Mouse (Mus musculus): ENCODE results near the gene Rdh7.
"Not testable (repeated sequence)": the region's sequence is repeated elsewhere in the genome, so short reads cannot be mapped to it uniquely, and the experiment has no call there.

Gene Rdh7

DNA sequence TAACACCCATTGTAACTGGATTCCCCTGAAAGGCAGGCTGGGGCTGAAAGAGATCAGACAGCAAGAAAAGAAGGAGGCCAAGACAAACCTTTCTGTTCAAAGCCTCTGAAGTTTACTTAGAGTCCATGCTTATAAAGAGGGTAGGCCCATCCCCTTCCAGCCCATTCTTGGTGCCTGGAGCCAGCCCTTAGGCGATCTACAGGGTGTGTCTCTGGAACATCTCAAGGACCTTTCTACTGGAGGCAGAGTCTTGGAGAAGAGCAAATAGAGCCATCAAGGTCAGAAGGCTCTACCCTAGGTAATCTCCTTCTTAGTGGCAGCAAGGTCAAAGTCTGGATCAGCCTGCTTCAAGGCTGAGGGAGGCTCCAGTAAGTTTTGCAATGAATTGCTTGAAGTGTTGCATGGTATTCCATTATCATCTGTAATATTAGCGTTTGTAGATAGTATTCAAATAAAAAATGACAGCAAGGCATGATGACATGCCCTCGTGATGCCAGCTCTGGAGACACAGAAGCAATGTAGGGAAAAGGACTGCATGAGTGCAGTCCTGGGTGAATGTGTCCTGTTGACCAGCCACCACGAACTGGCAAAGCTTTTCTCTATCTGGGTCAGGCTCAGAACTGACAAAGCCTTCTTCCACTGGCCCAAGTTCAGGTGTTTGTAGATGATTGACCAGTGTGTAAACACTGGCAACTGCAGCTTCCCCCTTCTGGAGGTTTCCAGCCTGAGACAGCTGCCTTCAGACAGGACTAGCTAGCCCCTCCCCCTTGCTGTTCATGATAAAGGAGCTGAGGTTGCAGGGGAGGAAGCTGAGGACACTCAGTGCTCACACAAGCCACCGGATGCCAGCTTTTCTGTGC, 4.8 kb upstream of the Rdh7 start:
- DNase-seq (ENCODE audit: extremely low spot score, low spot score): not testable (repeated sequence)

GRCm38 (mm10) chr10:127891481-127891880, 2.9 kb upstream of the Rdh7 start:
- DNase-seq (ENCODE audit: extremely low spot score, low spot score): no peak

GRCm38 (mm10) chr10:127886971-127887370, 1.6 kb downstream of the Rdh7 start:
- DNase-seq (ENCODE audit: extremely low spot score, low spot score): no peak

DNA sequence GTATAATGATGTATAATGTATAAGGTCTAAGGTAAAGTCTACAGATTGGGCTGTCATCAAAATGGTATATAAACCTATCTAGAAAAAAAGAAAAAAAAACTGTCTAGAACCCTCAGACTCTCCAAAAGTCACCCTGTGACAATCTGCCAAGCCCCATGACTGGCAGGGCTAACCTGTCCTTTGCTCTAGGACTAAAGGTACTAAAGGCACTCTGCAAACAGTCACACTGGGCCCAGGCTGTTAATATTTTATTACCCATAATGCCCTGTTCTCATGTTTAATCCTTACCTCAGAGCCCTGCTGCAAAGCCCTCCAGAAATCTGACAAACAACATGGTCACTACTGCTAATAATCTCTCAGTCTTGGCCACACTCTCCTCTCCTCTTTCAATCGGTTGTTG, 2.1 kb downstream of the Rdh7 start:
- no peak for DNase-seq (ENCODE audit: extremely low spot score, low spot score)

DNA sequence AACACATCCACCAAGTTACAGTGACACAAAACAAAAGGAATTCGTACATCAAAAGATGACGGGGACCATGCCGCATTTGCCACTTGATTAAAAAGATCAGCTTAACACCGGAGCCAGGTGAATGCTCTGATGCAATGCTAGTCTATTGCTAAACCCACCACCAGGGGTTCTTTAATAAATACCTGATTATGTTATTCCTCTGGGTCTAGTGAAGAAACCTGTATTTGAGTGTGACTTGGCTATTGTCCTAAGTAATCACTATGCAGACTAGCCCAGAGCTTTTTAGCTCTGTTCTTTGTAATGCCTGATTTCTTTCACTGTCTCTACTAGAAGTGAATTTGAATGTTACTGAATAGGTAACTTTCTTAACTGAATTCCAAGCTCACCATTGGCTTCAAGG, 7.6 kb downstream of the Rdh7 start:
- DNase-seq (ENCODE audit: extremely low spot score, low spot score): no peak

- DNase-seq (ENCODE audit: extremely low spot score, low spot score): no peak
These were observed 9.4 kb downstream of the Rdh7 start for GRCm38 (mm10) chr10:127879155-127879688.

DNA sequence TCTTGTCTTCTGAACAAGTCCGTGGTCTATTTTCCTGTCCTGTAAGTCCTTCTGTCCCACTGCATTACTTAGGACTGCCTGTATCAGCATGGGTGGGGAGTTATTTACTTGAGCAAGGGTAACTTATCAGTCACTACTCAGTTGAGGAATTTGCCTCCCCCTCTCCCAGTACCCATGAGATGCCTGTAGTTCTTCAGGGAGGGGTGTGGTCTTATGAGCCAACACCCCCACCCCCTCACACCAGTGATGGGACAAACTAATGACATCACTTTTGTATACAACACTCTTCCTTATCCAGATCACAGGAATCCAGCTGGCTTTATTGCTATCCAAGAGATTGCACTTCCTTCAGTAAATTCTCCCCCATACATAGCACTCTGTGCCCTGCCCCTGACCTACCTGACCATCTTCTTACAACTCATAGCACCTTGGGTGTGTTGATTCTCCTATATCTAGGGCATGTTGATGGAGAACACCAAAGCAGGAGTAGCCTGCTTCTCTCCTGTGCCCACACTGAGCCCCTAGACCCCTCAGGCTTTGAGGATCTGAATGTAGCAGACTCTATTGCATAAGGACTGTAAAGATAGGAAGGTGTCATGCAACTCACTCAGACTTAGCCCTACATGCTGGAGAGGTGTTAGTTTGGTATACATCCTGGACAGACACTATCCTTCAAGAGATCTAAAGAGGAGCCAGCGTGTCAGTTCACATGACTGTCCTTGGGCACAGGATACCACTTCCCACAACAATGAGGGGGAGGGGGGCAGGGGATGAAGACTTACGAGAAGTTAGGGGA, 10.2 kb downstream of the Rdh7 start:
- no peak for DNase-seq (ENCODE audit: extremely low spot score, low spot score)

DNA sequence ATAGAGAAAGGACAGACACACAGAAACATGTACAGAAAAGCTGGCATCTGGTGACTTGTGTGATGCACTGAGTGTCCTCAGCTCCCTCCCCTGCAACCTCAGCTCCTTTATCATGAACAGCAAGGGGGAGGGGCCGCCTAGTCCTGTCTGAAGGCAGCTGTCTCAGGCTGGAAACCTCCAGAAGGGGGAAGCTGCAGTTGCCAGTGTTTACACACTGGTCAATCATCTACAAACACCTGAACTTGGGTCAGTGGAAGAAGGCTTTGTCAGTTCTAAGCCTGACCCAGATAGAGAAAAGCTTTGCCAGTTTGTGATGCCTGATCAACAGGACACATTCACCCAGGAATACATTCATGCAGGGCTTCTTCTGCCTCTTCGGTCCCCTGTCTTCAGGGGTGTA, 10.9 kb downstream of the Rdh7 start:
- no peak for DNase-seq (ENCODE audit: extremely low spot score, low spot score)

- DNase-seq (ENCODE audit: extremely low spot score, low spot score): no peak
These were observed 16.1 kb downstream of the Rdh7 start for GRCm38 (mm10) chr10:127872484-127872883.

- no peak for DNase-seq (ENCODE audit: extremely low spot score, low spot score)
These were observed 22.4 kb downstream of the Rdh7 start, which contains the start of gene Rdh16f2 for GRCm38 (mm10) chr10:127866232-127866631. Gene Rdh16f2, plus strand, starts transcription at chr10:127866474.

DNA sequence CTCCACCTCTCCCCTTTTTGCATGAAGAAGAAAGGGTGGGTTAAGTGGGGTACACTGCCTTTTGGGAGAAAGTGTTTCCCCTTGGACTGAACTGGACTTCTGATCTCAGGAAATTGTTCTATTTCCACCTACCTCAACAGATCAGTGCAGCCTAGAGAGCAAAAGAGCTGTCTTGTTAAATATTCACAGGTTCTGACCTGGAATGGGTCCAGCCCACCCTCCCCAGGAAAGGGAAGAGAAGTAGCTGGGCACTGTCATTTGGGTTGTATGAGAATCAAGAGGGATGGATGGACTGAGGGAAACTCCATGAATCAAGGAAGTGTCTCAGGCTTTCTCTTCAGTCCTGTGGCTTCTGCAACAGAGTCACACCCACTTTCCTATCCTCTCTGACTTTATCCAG, 23.7 kb downstream of the Rdh7 start:
- no peak for DNase-seq (ENCODE audit: extremely low spot score, low spot score)

DNA sequence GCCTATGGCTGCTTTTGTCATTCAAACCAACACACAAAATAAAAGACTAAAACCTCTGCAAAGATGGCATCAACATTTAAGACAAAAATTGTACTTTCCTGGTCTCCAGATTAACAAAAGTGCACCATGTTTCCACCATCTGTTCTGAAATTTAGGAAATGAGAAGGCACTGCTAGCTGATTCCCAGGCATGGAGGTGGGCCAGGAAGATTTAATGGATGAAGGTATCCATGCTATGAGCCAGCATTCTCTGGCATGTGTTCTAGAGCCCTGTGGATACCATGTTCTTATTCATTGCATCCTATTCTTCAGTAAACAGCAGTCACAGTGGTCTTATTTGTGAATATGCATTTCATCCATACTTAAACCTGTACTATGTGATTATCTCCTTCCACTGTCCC, 32.2 kb downstream of the Rdh7 start:
- DNase-seq (ENCODE audit: extremely low spot score, low spot score): no peak

GRCm38 (mm10) chr10:127849628-127850027, 39.0 kb downstream of the Rdh7 start, which contains the start of gene Rdh19:
Gene Rdh19, plus strand, starts transcription at chr10:127849928.
- no peak for DNase-seq (ENCODE audit: extremely low spot score, low spot score)

DNA sequence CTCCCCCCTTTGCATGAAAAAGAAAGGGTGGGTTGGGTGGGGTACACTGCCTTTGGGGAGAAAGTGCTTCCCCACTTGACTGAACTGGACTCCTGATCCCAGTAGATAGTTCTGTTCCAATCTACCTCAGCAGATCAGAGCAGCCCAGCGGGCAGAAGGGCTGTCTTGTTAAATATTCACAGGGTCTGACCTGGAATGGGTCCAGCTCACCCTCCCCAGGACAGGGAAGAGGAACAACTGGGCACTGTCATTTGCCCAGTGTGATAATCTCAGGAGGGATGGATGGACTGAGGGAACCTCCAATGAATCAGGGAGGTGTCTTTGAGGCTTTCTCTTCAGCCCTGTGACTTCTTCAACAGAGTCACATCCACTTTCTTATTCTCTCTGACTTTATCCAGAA, 40.5 kb downstream of the Rdh7 start:
- no peak for DNase-seq (ENCODE audit: extremely low spot score, low spot score)

GRCm38 (mm10) chr10:127845945-127846344, 42.7 kb downstream of the Rdh7 start:
- DNase-seq (ENCODE audit: extremely low spot score, low spot score): not testable (repeated sequence)

DNA sequence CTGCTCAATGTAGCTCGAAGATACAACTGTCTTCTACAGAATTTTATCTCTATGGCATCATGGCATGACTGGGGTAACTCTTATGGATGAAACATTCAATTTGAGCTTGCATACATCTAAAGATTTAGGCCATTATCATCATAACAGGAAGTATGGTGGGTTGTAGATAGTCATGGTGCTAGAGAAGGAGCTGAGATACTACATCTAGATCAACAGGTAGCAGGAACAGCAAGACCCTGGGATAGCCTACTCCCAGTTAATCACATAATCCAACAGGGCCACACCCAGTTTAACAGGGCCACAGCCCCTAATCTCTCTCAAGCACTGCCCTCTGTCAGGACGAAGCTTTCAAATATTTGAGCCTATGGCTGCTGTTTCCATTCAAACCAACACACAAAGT, 47.8 kb downstream of the Rdh7 start:
- no peak for DNase-seq (ENCODE audit: extremely low spot score, low spot score)

DNA sequence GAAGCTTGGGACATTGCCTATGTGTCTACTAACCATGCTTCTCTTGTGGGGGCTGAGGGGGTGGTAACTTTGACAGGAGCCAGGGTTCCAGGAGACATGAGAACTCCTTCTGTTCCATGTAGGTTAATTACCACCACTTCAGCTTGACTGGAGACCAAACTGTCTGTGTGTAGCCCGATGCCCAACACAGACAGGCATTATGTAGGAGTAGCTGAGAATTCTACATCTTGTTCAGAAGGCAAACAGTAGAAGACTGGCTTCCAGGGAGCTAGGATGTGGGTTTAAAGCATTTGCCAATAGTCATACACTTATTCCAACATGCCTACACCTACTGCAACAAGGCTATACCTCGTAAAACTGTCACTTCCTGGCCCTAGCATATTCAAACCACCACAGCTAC, 50.1 kb downstream of the Rdh7 start:
- DNase-seq (ENCODE audit: extremely low spot score, low spot score): no peak

DNA sequence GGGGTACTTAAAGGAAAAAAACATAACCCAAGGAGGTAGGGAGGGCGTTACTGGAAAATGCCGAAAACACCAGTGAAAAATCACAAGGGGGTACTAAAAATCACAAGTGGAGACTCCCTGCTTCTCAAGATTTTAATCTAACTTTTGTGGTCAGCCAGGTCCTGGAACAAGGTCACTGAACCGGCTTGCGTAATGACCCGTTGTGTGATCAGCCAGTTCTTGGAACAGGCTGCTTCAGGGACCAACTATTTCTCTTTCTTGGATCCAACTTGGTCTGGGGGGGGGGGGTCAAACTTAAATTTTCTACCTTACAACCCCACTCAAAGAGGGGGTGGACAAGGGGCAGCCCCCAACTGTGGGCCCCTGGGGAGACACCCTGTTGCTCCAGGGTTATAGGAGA, 50.8 kb downstream of the Rdh7 start:
- DNase-seq (ENCODE audit: extremely low spot score, low spot score): not testable (repeated sequence)

DNA sequence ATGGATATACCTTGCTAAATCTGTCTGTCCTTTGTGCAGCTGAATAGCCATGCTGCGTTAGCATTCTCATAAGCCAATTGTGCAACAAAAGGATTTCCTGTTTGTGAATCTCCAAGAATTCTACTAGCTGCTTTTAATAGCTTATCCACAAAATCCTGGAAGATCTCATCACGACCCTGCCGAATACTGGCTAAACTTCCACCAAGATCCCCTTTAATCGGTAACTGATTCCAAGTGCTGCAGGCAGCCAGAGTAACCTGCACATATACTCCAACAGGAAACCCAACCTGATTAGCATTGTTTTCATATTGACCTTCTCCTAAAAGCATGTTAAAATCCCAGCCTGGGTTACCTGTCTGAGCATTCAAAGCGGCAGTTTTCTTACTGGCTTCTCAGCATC, 53.3 kb downstream of the Rdh7 start:
- DNase-seq (ENCODE audit: extremely low spot score, low spot score): no peak

DNA sequence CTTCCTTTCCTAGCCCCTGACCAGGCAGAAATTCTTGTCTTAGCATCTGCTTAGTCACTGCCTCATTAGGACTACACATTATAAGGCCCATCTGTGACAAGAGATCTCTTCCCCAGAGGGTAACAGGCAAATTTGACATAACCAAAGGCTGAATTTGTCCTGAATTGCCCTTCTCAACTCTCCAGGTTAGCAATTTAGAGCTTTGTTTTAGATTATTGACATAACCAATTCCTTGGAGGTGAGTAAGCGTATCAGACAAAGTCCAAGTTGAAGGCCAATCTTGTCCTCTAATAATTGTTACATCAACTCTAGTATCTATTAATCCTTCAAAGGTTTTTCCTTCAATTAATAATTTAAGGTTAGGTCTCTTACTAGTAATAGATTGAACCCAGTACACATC, 54.4 kb downstream of the Rdh7 start:
- not testable (repeated sequence) for DNase-seq (ENCODE audit: extremely low spot score, low spot score)

Measured in neural tube, embryonic 10.5 days (tissue).